Mouse (Mus musculus) ES-E14 (cell line): ENCODE measurements around the gene Spdye4c. TPM values are rescaled to one million over a fixed set of nuclear protein-coding genes. Genes with fewer than 3 reads are reported as not detected.

Source experiments
- DNase-seq: peaks from one replicate; pipeline ENCODE4 v3.0.0-alpha.2; 2013; ENCODE audit warnings: low read depth, low spot score
- H3K27ac ChIP-seq: 2 replicates; pipeline ENCODE4 v1.5.1; 2012; ENCODE audit warnings: low read depth, mild to moderate bottlenecking, low read length, moderate library complexity, mixed read lengths; ENCODE audit not compliant: poor library complexity, insufficient read depth, severe bottlenecking
- H3K36me3 ChIP-seq: 2 replicates; pipeline ENCODE4 v1.6.1; 2012; ENCODE audit warnings: mild to moderate bottlenecking, low read length, moderate library complexity, mixed read lengths; ENCODE audit not compliant: control insufficient read depth, poor library complexity, insufficient read depth, severe bottlenecking
- H3K4me1 ChIP-seq, 2 experiments: fragments of 150-350 bp in 1 of 2; sonication (generic) in 1 of 2; 2 replicates each; pipeline ENCODE4 v1.6.1; 2012; ENCODE audit warnings: low read length in 2 of 2, mild to moderate bottlenecking in 1 of 2, mixed read lengths in 1 of 2; ENCODE audit not compliant: control insufficient read depth in 2 of 2, insufficient read depth in 2 of 2, poor library complexity in 1 of 2
- H3K4me3 ChIP-seq, 2 experiments: fragments of 150-350 bp in 1 of 2; sonication (generic) in 1 of 2; 2 replicates each; pipeline ENCODE4 v1.5.1; 2012; ENCODE audit warnings: low read length in 2 of 2, low read depth in 1 of 2, mild to moderate bottlenecking in 1 of 2, mixed read lengths in 1 of 2; ENCODE audit not compliant: insufficient read depth in 1 of 2, poor library complexity in 1 of 2, severe bottlenecking in 1 of 2
- H3K9ac ChIP-seq: 2 replicates; pipeline ENCODE4 v1.6.1; 2012; ENCODE audit warnings: low read depth, mild to moderate bottlenecking, low read length, mixed read lengths; ENCODE audit not compliant: poor library complexity, insufficient read depth, severe bottlenecking
- H3K9me3 ChIP-seq: fragments of 150-350 bp; sonication (generic); 2 replicates; pipeline ENCODE4 v1.6.1; 2012; ENCODE audit warnings: low read depth, mild to moderate bottlenecking, low read length; ENCODE audit not compliant: control insufficient read depth, insufficient read depth
- CHD2 ChIP-seq: IDR thresholded peaks from 2 replicates; pipeline ENCODE4 v1.6.1; 2014; ENCODE audit warnings: mild to moderate bottlenecking, low read depth, low read length, inconsistent platforms
- HCFC1 ChIP-seq: IDR thresholded peaks from 2 replicates; pipeline ENCODE4 v1.6.1; 2012; ENCODE audit warnings: low read length, inconsistent platforms, borderline replicate concordance; ENCODE audit not compliant: insufficient read depth
- MAFK ChIP-seq: IDR thresholded peaks from 2 replicates; pipeline ENCODE4 v1.6.1; 2014; ENCODE audit warnings: mild to moderate bottlenecking, low read depth, low read length, inconsistent platforms; ENCODE audit not compliant: insufficient read depth
- ZC3H11A ChIP-seq: IDR thresholded peaks from 2 replicates; pipeline ENCODE4 v1.6.1; 2012; ENCODE audit warnings: low read depth, mild to moderate bottlenecking, inconsistent platforms, low read length, borderline replicate concordance
- ZNF384 ChIP-seq: IDR thresholded peaks from 2 replicates; pipeline ENCODE4 v1.6.1; 2012; ENCODE audit warnings: low read depth, low read length, inconsistent platforms
- in situ Hi-C, 2 experiments: fragments of 600-800 bp; cut with MboI; formaldehyde crosslinking; loops; one replicate each; pipeline ENCODE4 v1.15.1; 2025; ENCODE audit warnings: low sequenced_read_pairs in 2 of 2, inconsistent platforms in 1 of 2; ENCODE audit not compliant: unreplicated experiment in 2 of 2
- total RNA-seq: library from RNA; depleted of rRNA; stranded (reverse); fragments of 300-350 nt; gene quantifications from 2 replicates; pipeline ENCODE4 v1.2.3, GENCODE M21; 2012; rRNA removed

The Spdye4c gene
- total RNA-seq, 1 experiment, result not detected

DNA sequence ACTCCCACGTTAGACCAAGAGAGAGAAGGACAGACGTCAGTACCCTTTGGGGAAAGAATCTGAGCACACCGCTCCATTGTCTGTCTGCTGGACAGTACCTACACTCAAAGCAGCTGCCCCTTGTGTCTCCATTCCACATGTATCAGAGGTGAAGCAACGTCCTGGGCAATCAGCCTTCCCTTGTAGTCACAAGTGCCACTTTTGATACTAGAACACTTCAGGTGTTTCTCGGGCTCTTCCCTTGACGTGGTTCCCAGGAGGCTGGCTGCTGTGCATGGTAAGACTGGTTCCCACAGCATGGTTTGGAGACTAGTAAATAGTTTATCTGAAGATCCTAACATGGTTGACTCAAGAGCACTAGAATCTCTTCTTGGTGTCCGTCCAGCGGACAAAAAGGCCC is 20.2 kb downstream of the Spdye4c start:
- H3K4me3 ChIP-seq, result no peak overlapping the region
- H3K27ac ChIP-seq, result no peak overlapping the region
- in situ Hi-C loops, result no loop called here
- H3K9ac ChIP-seq, result no peak overlapping the region
- no peaks in the 10 kb centered on the region for H3K4me1 ChIP-seq
- H3K36me3 ChIP-seq, result peaks cover 20% of the 10 kb centered on the region
- DNase-seq, result no peak
- TF ChIP-seq ZNF384 (no peak), MAFK (no peak), HCFC1 (no peak), ZC3H11A (no peak), CHD2 (no peak)
- no peaks in the 10 kb centered on the region for H3K9me3 ChIP-seq

GRCm38 (mm10) chr2:128612275-128612674 is 21.3 kb downstream of the Spdye4c start:
- DNase-seq, result no peak
- no peak overlapping the region for H3K9ac ChIP-seq
- TF ChIP-seq HCFC1, result no peak
- no peak for TF ChIP-seq ZNF384
- TF ChIP-seq ZC3H11A, result no peak
- TF ChIP-seq CHD2, result no peak
- no peak overlapping the region for H3K27ac ChIP-seq
- H3K4me1 ChIP-seq, result no peaks in the 10 kb centered on the region
- H3K9me3 ChIP-seq, result no peaks in the 10 kb centered on the region
- H3K36me3 ChIP-seq, result peaks cover 20% of the 10 kb centered on the region
- no peak overlapping the region for H3K4me3 ChIP-seq
- in situ Hi-C loops, result no loop called here

GRCm38 (mm10) chr2:128613365-128613764 is 22.4 kb downstream of the Spdye4c start:
- peaks cover 28% of the 10 kb centered on the region for H3K36me3 ChIP-seq
- in situ Hi-C loops, result no loop called here
- no peak overlapping the region; the same call in 1 of the 2 replicates for H3K27ac ChIP-seq
- no peak overlapping the region for H3K9ac ChIP-seq
- H3K9me3 ChIP-seq, result no peaks in the 10 kb centered on the region
- DNase-seq, result no peak
- TF ChIP-seq ZC3H11A (no peak), HCFC1 (no peak), MAFK (no peak), ZNF384 (no peak), CHD2 (no peak)
- no peaks in the 10 kb centered on the region for H3K4me1 ChIP-seq
- H3K4me3 ChIP-seq, result no peak overlapping the region

GRCm38 (mm10) chr2:128615366-128615765 is 24.4 kb downstream of the Spdye4c start:
- in situ Hi-C loops, result no loop called here
- H3K36me3 ChIP-seq, result peaks cover 37% of the 10 kb centered on the region

GRCm38 (mm10) chr2:128620578-128620977 is 29.6 kb downstream of the Spdye4c start:
- no peak overlapping the region for H3K27ac ChIP-seq
- no peaks in the 10 kb centered on the region for H3K9me3 ChIP-seq
- H3K36me3 ChIP-seq, result peaks cover 37% of the 10 kb centered on the region
- no peak overlapping the region for H3K9ac ChIP-seq
- TF ChIP-seq CHD2 (no peak), ZNF384 (no peak), ZC3H11A (no peak), MAFK (no peak), HCFC1 (no peak)
- no peak for DNase-seq
- H3K4me3 ChIP-seq, result no peak overlapping the region
- H3K4me1 ChIP-seq, result no peaks in the 10 kb centered on the region
- in situ Hi-C loops, result no loop called here

More at GRCm38 (mm10) chr2:128615366-128615765, 24.4 kb downstream of the Spdye4c start:
- TF ChIP-seq ZNF384, result no peak
- DNase-seq, result no peak
- H3K9ac ChIP-seq, result no peak overlapping the region
- no peaks in the 10 kb centered on the region for H3K4me1 ChIP-seq
- H3K4me3 ChIP-seq, result no peak overlapping the region
- H3K9me3 ChIP-seq, result no peaks in the 10 kb centered on the region
- no peak overlapping the region for H3K27ac ChIP-seq

Other genes starting within 250 kb of the Spdye4c start
- 93.3 and 102 TPM in 2 replicates for gene Anapc1, start 96.2 kb downstream of the Spdye4c start, total RNA-seq
- gene Mertk, start 107.7 kb downstream of the Spdye4c start, total RNA-seq, result 3.3 and 6.0 TPM in 2 replicates
- 19.4 and 25.6 TPM in 2 replicates for gene Tmem87b, start 226.9 kb downstream of the Spdye4c start, total RNA-seq